Mouse (Mus musculus) CH12.LX (cell line): Measurements from ENCODE around the gene Micu1. TPM values are rescaled to one million over a fixed set of nuclear protein-coding genes. Genes with fewer than 3 reads are reported as not detected.

ENCODE experiments used
- DNase-seq: peaks from one replicate; pipeline ENCODE4 v3.0.0-alpha.2; 2013; ENCODE audit errors: extremely low read depth
- H3K27ac ChIP-seq: 2 replicates; pipeline ENCODE4 v1.5.1; 2012; ENCODE audit warnings: low read depth, mild to moderate bottlenecking, control low read depth, moderate library complexity; ENCODE audit not compliant: insufficient read depth
- H3K27me3 ChIP-seq: replicated peaks from 2 replicates; pipeline ENCODE3; 2012; ENCODE audit warnings: inconsistent platforms
- H3K36me3 ChIP-seq, 2 experiments: replicated peaks in 1 of 2; 2 replicates each; pipeline versions ENCODE3 to v1.6.1; 2012; ENCODE audit warnings: inconsistent platforms in 1 of 2, low read length in 1 of 2, mild to moderate bottlenecking in 1 of 2, mixed read lengths in 1 of 2, moderate library complexity in 1 of 2; ENCODE audit not compliant: control insufficient read depth in 1 of 2, insufficient read depth in 1 of 2
- H3K4me1 ChIP-seq, 2 experiments: 2 replicates each; pipeline ENCODE4 v1.6.1; 2012; ENCODE audit warnings: inconsistent platforms in 1 of 2, moderate library complexity in 1 of 2; ENCODE audit not compliant: insufficient read depth in 2 of 2, control insufficient read depth in 1 of 2
- H3K4me2 ChIP-seq: 2 replicates; pipeline ENCODE4 v1.6.1; 2012; ENCODE audit warnings: low read depth, mild to moderate bottlenecking, control low read depth; ENCODE audit not compliant: poor library complexity, insufficient read depth, severe bottlenecking
- H3K4me3 ChIP-seq, 3 experiments: fragments of 150-350 bp in 1 of 3; sonication (generic) in 1 of 3; replicated peaks in 1 of 3; 2 replicates each; pipeline versions ENCODE3 to v1.5.1; 2011 to 2012; ENCODE audit warnings: low read depth in 2 of 3, low read length in 2 of 3, mild to moderate bottlenecking in 2 of 3, moderate library complexity in 2 of 3, control low read depth in 1 of 3, improper control_type of control experiment in 1 of 3, inconsistent platforms in 1 of 3, mixed read lengths in 1 of 3; ENCODE audit not compliant: poor library complexity in 1 of 3
- H3K79me2 ChIP-seq: replicated peaks from 2 replicates; pipeline ENCODE4 v1.6.1; 2012; ENCODE audit warnings: mild to moderate bottlenecking, moderate library complexity; ENCODE audit not compliant: control insufficient read depth, poor library complexity, insufficient read depth, severe bottlenecking; ENCODE audit errors: extremely low read depth
- H3K9ac ChIP-seq: 2 replicates; pipeline ENCODE4 v1.6.1; 2012; ENCODE audit warnings: low read depth, mild to moderate bottlenecking, control low read depth, moderate library complexity; ENCODE audit not compliant: insufficient read depth
- H3K9me3 ChIP-seq: replicated peaks from 2 replicates; pipeline ENCODE3; 2012; ENCODE audit warnings: low read length, inconsistent platforms, mixed read lengths
- BHLHE40 ChIP-seq: IDR thresholded peaks from 2 replicates; pipeline ENCODE4 v1.6.1; 2011; ENCODE audit warnings: mild to moderate bottlenecking, low read depth, low read length, improper control_type of control experiment
- CHD1 ChIP-seq: IDR thresholded peaks from 2 replicates; pipeline ENCODE4 v1.6.1; 2012; ENCODE audit warnings: low read depth, low read length, improper control_type of control experiment, inconsistent platforms
- CHD2 ChIP-seq: IDR thresholded peaks from 2 replicates; pipeline ENCODE4 v1.6.1; 2011; ENCODE audit warnings: low read length, improper control_type of control experiment
- ELF1 ChIP-seq: IDR thresholded peaks from 2 replicates; pipeline ENCODE4 v1.6.1; 2014; ENCODE audit warnings: low read depth, mild to moderate bottlenecking, inconsistent platforms, low read length, improper control_type of control experiment
- ETS1 ChIP-seq: conservative IDR thresholded peaks from 2 replicates; pipeline ENCODE4 v1.6.1; 2012; ENCODE audit warnings: low read depth, mild to moderate bottlenecking, inconsistent platforms, low read length, improper control_type of control experiment, moderate library complexity
- GABPA ChIP-seq: IDR thresholded peaks from 2 replicates; pipeline ENCODE4 v1.6.1; 2012; ENCODE audit warnings: low read depth, low read length, improper control_type of control experiment, inconsistent platforms; ENCODE audit not compliant: insufficient replicate concordance
- HCFC1 ChIP-seq: IDR thresholded peaks from 2 replicates; pipeline ENCODE4 v1.6.1; 2012; ENCODE audit warnings: low read depth, mild to moderate bottlenecking, inconsistent platforms, low read length, improper control_type of control experiment
- IRF4 ChIP-seq: IDR thresholded peaks from 2 replicates; pipeline ENCODE4 v1.6.1; 2014; ENCODE audit warnings: low read depth, mild to moderate bottlenecking, inconsistent platforms, low read length, improper control_type of control experiment
- JUND ChIP-seq: conservative IDR thresholded peaks from 2 replicates; pipeline ENCODE4 v1.6.1; 2011; ENCODE audit warnings: low read depth, low read length, improper control_type of control experiment
- MAX ChIP-seq: IDR thresholded peaks from 2 replicates; pipeline ENCODE4 v1.6.1; 2011; ENCODE audit warnings: low read length, improper control_type of control experiment
- MXI1 ChIP-seq: IDR thresholded peaks from 2 replicates; pipeline ENCODE4 v1.6.1; 2011; ENCODE audit warnings: mild to moderate bottlenecking, low read depth, low read length, improper control_type of control experiment
- PAX5 ChIP-seq: IDR thresholded peaks from 2 replicates; pipeline ENCODE4 v1.6.1; 2012; ENCODE audit warnings: low read length, inconsistent platforms, mixed read lengths
- POLR2AphosphoS2 ChIP-seq: IDR thresholded peaks from 2 replicates; pipeline ENCODE4 v1.6.1; 2011; ENCODE audit warnings: low read depth, low read length, improper control_type of control experiment
- RCOR1 ChIP-seq: conservative IDR thresholded peaks from 2 replicates; pipeline ENCODE4 v1.6.1; 2012; ENCODE audit warnings: low read depth, mild to moderate bottlenecking, inconsistent platforms, low read length, improper control_type of control experiment
- SMC3 ChIP-seq: IDR thresholded peaks from 2 replicates; pipeline ENCODE4 v1.6.1; 2011; ENCODE audit warnings: low read depth, low read length, improper control_type of control experiment
- TBP ChIP-seq: conservative IDR thresholded peaks from 2 replicates; pipeline ENCODE4 v1.6.1; 2011; ENCODE audit warnings: low read depth, low read length, improper control_type of control experiment
- UBTF ChIP-seq: IDR thresholded peaks from 2 replicates; pipeline ENCODE4 v1.6.1; 2012; ENCODE audit warnings: low read depth, mild to moderate bottlenecking, inconsistent platforms, low read length, improper control_type of control experiment, moderate library complexity
- USF1 ChIP-seq: IDR thresholded peaks from 2 replicates; pipeline ENCODE4 v1.6.1; 2014; ENCODE audit warnings: low read depth, mild to moderate bottlenecking, inconsistent platforms, low read length, improper control_type of control experiment
- dilution Hi-C: fragments of 300-500 bp; cut with MboI; formaldehyde crosslinking; loops from 2 replicates; pipeline ENCODE4 v1.14.3; 2020; ENCODE audit warnings: low sequenced_read_pairs; ENCODE audit not compliant: extremely low pct_unique_long_range_greater_than_20kb, extremely low pct_ligation_motif_present
- in situ Hi-C: fragments of 300-500 bp; cut with MboI; formaldehyde crosslinking; loops from 3 replicates; pipeline ENCODE4 v1.14.3; 2019; ENCODE audit warnings: low sequenced_read_pairs, low pct_ligation_motif_present, low pct_unique_long_range_greater_than_20kb, mixed read lengths
- polyA plus RNA-seq: library from polyadenylated mRNA; unstranded; fragments of >175 nt; gene quantifications from 2 replicates; pipeline ENCODE4 v1.2.1, GENCODE M21; 2012; ENCODE audit warnings: low read depth; ENCODE audit not compliant: insufficient read length
- total RNA-seq, 2 experiments: library from RNA; depleted of rRNA; stranded (reverse); fragments of 300-350 nt in 1 of 2; fragments of >200 nt in 1 of 2; gene quantifications; 2 replicates each; pipeline ENCODE4 v1.2.3; 2012 to 2014

Gene Micu1
- total and polyA plus RNA-seq, 3 experiments = 23.1 to 37.1 (median 29.3) TPM

DNA sequence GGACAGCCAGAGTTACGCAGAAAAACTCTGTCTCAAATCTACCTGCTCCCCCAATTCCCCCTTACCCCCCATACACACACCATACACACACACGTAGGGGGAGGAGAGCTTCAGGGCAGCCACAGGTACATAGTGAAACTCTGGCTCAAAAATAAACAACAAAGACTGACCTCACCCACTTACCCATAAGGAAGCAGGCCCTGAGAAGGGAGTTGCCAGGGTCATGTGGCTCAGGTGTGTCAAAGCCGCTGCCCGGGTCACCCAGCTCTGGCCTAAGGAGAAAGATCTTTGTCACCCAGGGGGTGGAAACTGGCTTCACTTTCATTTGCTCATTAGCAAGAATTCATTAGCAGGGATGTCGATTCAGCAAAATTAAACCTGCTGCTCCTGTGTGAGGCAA is 41.7 kb downstream of the Micu1 start:
- Histone ChIP-seq H3K9me3 (no peaks in the 10 kb centered on the region), H3K27me3 (no peaks in the 10 kb centered on the region), H3K4me2 (no peak overlapping the region), H3K9ac (no peak overlapping the region)
- in situ Hi-C loops = no loop called here
- DNase-seq = no peak
- no peak for TF ChIP-seq MAX
- TF ChIP-seq, all 38 proteins: peak for 0
- Histone ChIP-seq H3K36me3 (peaks cover 8 to 58% of the 10 kb centered on the region in 2 experiments), H3K27ac (no peak overlapping the region), H3K4me3 (no peak overlapping the region), H3K4me1 (peaks cover 0 to 20% of the 10 kb centered on the region in 2 experiments; a peak in 2 of 4 replicates), H3K79me2 (no peaks in the 10 kb centered on the region)
- dilution Hi-C loops = no loop called here

DNA sequence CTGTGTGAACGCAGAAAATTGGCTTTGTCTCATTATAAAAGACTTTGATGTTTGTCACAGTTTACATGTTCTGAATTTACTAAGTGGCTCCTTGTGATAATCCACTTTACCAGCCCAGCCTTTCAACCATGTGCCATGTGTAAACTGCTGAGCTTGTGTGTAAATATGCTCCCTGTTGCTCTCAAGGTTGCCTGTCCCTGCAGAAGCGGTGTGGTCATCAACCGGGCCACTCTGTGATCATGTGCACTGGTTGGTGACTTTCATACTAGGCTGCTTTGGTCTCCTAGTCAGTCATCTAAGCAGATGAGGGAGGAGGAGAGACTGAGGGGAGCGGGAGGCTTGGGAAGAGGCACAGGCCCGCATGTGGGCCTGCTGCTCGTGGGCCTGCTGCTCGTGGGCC is 45.1 kb downstream of the Micu1 start:
- no peak overlapping the region for H3K27ac ChIP-seq
- no peaks in the 10 kb centered on the region for H3K27me3 ChIP-seq
- H3K9ac ChIP-seq = no peak overlapping the region
- H3K4me3 ChIP-seq = no peak overlapping the region
- no peak for TF ChIP-seq HCFC1
- no peak for TF ChIP-seq SMC3
- TF ChIP-seq TBP = no peak
- TF ChIP-seq USF1 = no peak
- TF ChIP-seq RCOR1 = no peak
- TF ChIP-seq CHD2 = no peak
- TF ChIP-seq UBTF = no peak
- no peak for TF ChIP-seq PAX5
- TF ChIP-seq IRF4 = no peak
- TF ChIP-seq CHD1 = no peak
- TF ChIP-seq JUND = no peak
- TF ChIP-seq POLR2AphosphoS2 = no peak
- TF ChIP-seq BHLHE40 = no peak
- no peak for TF ChIP-seq GABPA
- no peak for TF ChIP-seq ELF1
- no peak for TF ChIP-seq ETS1
- TF ChIP-seq MXI1 = no peak
- TF ChIP-seq, all 38 proteins: peak for 0
- DNase-seq = no peak
- Histone ChIP-seq H3K36me3 (peaks cover 0 to 51% of the 10 kb centered on the region in 2 experiments), H3K9me3 (no peaks in the 10 kb centered on the region), H3K79me2 (no peaks in the 10 kb centered on the region), H3K4me1 (peaks cover 0 to 15% of the 10 kb centered on the region in 2 experiments; a peak in 2 of 4 replicates), H3K4me2 (no peak overlapping the region)
- in situ Hi-C loops = no loop called here
- dilution Hi-C loops = no loop called here
